Comparison of ENCODE assay signal across 14 mouse cellular contexts in genomic region chr1:86481468-86481867, GRCm38 (mm10). TPM values are rescaled to one million over a fixed set of nuclear protein-coding genes. Genes with fewer than 3 reads are reported as not detected.
DNase-seq lines count a peak whose midpoint lies in the region; ATAC-seq lines count a peak whose summit lies in the region.
"Had no signal": no experiment of that assay in that cellular context is flagged by ENCODE, and none has a peak within 500 bp of the region (broad histone marks: within the 10 kb centered on the region; RNA-seq: fewer than 3 reads in every experiment).

No protein-coding gene starts in this region.

- H3K27ac ChIP-seq in midbrain, embryonic 11.5 days (ENCODE audit: low read depth, low read length), result no peak overlapping the region
- no peak overlapping the region for H3K27ac ChIP-seq in midbrain, embryonic 13.5 days
- peak overlapping the region; percentile 34; the same call in 1 of the 2 replicates for H3K27ac ChIP-seq in embryonic facial prominence, embryonic 14.5 days (replicated peaks; ENCODE audit: low read depth, low read length)
- peak overlapping the region; percentile 91 for H3K27ac ChIP-seq in liver, embryonic 13.5 days
- H3K27ac ChIP-seq: hindbrain, embryonic 14.5 days had no signal

- no peak overlapping the region for H3K4me3 ChIP-seq in midbrain, embryonic 11.5 days (ENCODE audit: low read depth, low read length)
- no peak overlapping the region for H3K4me3 ChIP-seq in midbrain, embryonic 13.5 days (replicated peaks)
- no peak overlapping the region for H3K4me3 ChIP-seq in embryonic facial prominence, embryonic 14.5 days (ENCODE audit: low read depth, low read length)
- no peak overlapping the region for H3K4me3 ChIP-seq in liver, embryonic 13.5 days (replicated peaks)

- no peak for ATAC-seq in midbrain, embryonic 11.5 days (ENCODE audit: low FRiP score)
- no peak; the same call in 1 of the 2 replicates for ATAC-seq in midbrain, embryonic 13.5 days
- ATAC-seq in embryonic facial prominence, embryonic 14.5 days (ENCODE audit: low read depth), result peak; percentile 39; the same call in 1 of the 2 replicates
- peak; percentile 49 for ATAC-seq in liver, embryonic 13.5 days (ENCODE audit: low read depth)

- 70% methylated on average over 7 of the region's 7 CpGs for WGBS in midbrain, embryonic 11.5 days
- 72% methylated on average over 7 of the region's 7 CpGs for WGBS in midbrain, embryonic 13.5 days
- WGBS in embryonic facial prominence, embryonic 14.5 days, result 50% methylated on average over 7 of the region's 7 CpGs
- 64% methylated on average over 7 of the region's 7 CpGs for WGBS in liver, embryonic 13.5 days (ENCODE audit: insufficient replicate concordance)

- no peaks in the 10 kb centered on the region for H3K27me3 ChIP-seq in midbrain, embryonic 11.5 days (ENCODE audit: control insufficient read depth, insufficient read depth, low read length)
- H3K27me3 ChIP-seq in midbrain, embryonic 13.5 days, result no peaks in the 10 kb centered on the region
- no peaks in the 10 kb centered on the region for H3K27me3 ChIP-seq in embryonic facial prominence, embryonic 14.5 days (replicated peaks; ENCODE audit: control insufficient read depth, insufficient read depth, low read length)
- H3K27me3 ChIP-seq in liver, embryonic 13.5 days, result no peaks in the 10 kb centered on the region

- H3K9me3 ChIP-seq in midbrain, embryonic 11.5 days (ENCODE audit: control insufficient read depth, low read length), result no peaks in the 10 kb centered on the region
- no peaks in the 10 kb centered on the region for H3K9me3 ChIP-seq in midbrain, embryonic 13.5 days
- H3K9me3 ChIP-seq in embryonic facial prominence, embryonic 14.5 days (ENCODE audit: control insufficient read depth, low read length), result no peaks in the 10 kb centered on the region
- no peaks in the 10 kb centered on the region for H3K9me3 ChIP-seq in liver, embryonic 13.5 days (replicated peaks)

- H3K9ac ChIP-seq in midbrain, embryonic 11.5 days (ENCODE audit: low read length), result no peak overlapping the region
- no peak overlapping the region for H3K9ac ChIP-seq in midbrain, embryonic 13.5 days (replicated peaks)
- H3K9ac ChIP-seq in embryonic facial prominence, embryonic 14.5 days (ENCODE audit: low read depth, low read length), result no peak overlapping the region
- peak overlapping the region; percentile 57 for H3K9ac ChIP-seq in liver, embryonic 13.5 days
- H3K9ac ChIP-seq: hindbrain, embryonic 14.5 days had no signal

- no peaks in the 10 kb centered on the region for H3K4me1 ChIP-seq in midbrain, embryonic 11.5 days (ENCODE audit: control insufficient read depth, insufficient read depth, low read length)
- peaks cover 6% of the 10 kb centered on the region; the same call in 1 of the 2 replicates for H3K4me1 ChIP-seq in midbrain, embryonic 13.5 days (replicated peaks)
- no peaks in the 10 kb centered on the region for H3K4me1 ChIP-seq in embryonic facial prominence, embryonic 14.5 days (ENCODE audit: control insufficient read depth, insufficient read depth, low read length)
- peaks cover 66% of the 10 kb centered on the region for H3K4me1 ChIP-seq in liver, embryonic 13.5 days (replicated peaks)

- DNase-seq in midbrain, embryonic 11.5 days (ENCODE audit: low spot score, missing footprints), result peak; percentile 78
- DNase-seq in embryonic facial prominence, embryonic 14.5 days (ENCODE audit: low spot score), result peak; percentile 58
- no peak for DNase-seq in liver, embryonic 13.5 days
- DNase-seq in gastrocnemius, adult 18-20 months (ENCODE audit: low spot score), result no peak
- no peak for DNase-seq in left cerebral cortex, adult 9 months (ENCODE audit: low spot score in 2 of 2)
- DNase-seq in ovary, postnatal 14 days (ENCODE audit: low spot score), result no peak
- DNase-seq: heart, adult 18-20 months; layer of hippocampus, adult 9-11 months; thymus, postnatal 14 days had no signal

- no peak overlapping the region for H3K4me2 ChIP-seq in midbrain, embryonic 11.5 days
- no peak overlapping the region for H3K4me2 ChIP-seq in midbrain, embryonic 13.5 days (replicated peaks)
- no peak overlapping the region for H3K4me2 ChIP-seq in embryonic facial prominence, embryonic 14.5 days (ENCODE audit: low read depth, low read length)
- peak overlapping the region; percentile 39; the same call in 1 of the 2 replicates for H3K4me2 ChIP-seq in liver, embryonic 13.5 days
- H3K4me2 ChIP-seq: hindbrain, embryonic 14.5 days had no signal

- H3K36me3 ChIP-seq in midbrain, embryonic 11.5 days (ENCODE audit: control insufficient read depth, insufficient read depth, low read length), result no peaks in the 10 kb centered on the region
- no peaks in the 10 kb centered on the region for H3K36me3 ChIP-seq in midbrain, embryonic 13.5 days
- H3K36me3 ChIP-seq in embryonic facial prominence, embryonic 14.5 days (ENCODE audit: control insufficient read depth, insufficient read depth, low read length), result no peaks in the 10 kb centered on the region
- no peaks in the 10 kb centered on the region for H3K36me3 ChIP-seq in liver, embryonic 13.5 days

RNA-seq across cellular contexts. Expression of gene Ptma, which starts 45.1 kb away (rescaled TPM):
- polyA plus RNA-seq in midbrain, embryonic 11.5 days (2014; fragmentation: Nextera tagmentation; extraction: Ambion mirVana), result 3,090 and 3,352 TPM in 2 replicates
- 2,381 and 2,469 TPM in 2 replicates for polyA plus RNA-seq in midbrain, embryonic 13.5 days (2015; fragmentation: Nextera tagmentation; extraction: Ambion mirVana)
- 1,814 and 2,055 TPM in 2 replicates for polyA plus RNA-seq in embryonic facial prominence, embryonic 14.5 days (2014; fragmentation: Nextera tagmentation; extraction: Ambion mirVana)
- 1,483 and 1,688 TPM in 2 replicates for polyA plus RNA-seq in liver, embryonic 13.5 days (2015; fragmentation: Nextera tagmentation; extraction: Ambion mirVana)
- 10 to 100 TPM; 64.2 to 99.0 TPM for total RNA-seq in gastrocnemius, adult 18-20 months (2021)

RNA-seq across cellular contexts. Expression of gene Tex44, which starts 55.3 kb away (rescaled TPM):
- polyA plus RNA-seq in midbrain, embryonic 11.5 days (2014; fragmentation: Nextera tagmentation; extraction: Ambion mirVana), result not detected in 2 replicates
- polyA plus RNA-seq in midbrain, embryonic 13.5 days (2015; fragmentation: Nextera tagmentation; extraction: Ambion mirVana), result not detected in 2 replicates
- polyA plus RNA-seq in embryonic facial prominence, embryonic 14.5 days (2014; fragmentation: Nextera tagmentation; extraction: Ambion mirVana), result not detected in 2 replicates
- polyA plus RNA-seq in liver, embryonic 13.5 days (2015; fragmentation: Nextera tagmentation; extraction: Ambion mirVana), result not detected in 2 replicates
- total RNA-seq in gastrocnemius, adult 18-20 months (2021), result not detected
- total RNA-seq: heart, adult 18-20 months; megakaryocyte, adult 5-6 weeks had no signal
- polyA plus RNA-seq: forebrain, embryonic 11.5 days; hindbrain, embryonic 14.5 days; neural tube, embryonic 14.5 days had no signal

RNA-seq across cellular contexts. Expression of gene Nmur1, which starts 55.4 kb away (rescaled TPM):
- polyA plus RNA-seq in midbrain, embryonic 11.5 days (2014; fragmentation: Nextera tagmentation; extraction: Ambion mirVana), result not detected in 2 replicates
- polyA plus RNA-seq in midbrain, embryonic 13.5 days (2015; fragmentation: Nextera tagmentation; extraction: Ambion mirVana), result 0.22 TPM in 1 of 2 replicates, not detected in the other
- polyA plus RNA-seq in embryonic facial prominence, embryonic 14.5 days (2014; fragmentation: Nextera tagmentation; extraction: Ambion mirVana), result not detected in 2 replicates
- not detected in 2 replicates for polyA plus RNA-seq in liver, embryonic 13.5 days (2015; fragmentation: Nextera tagmentation; extraction: Ambion mirVana)
- not detected for total RNA-seq in gastrocnemius, adult 18-20 months (2021)
- total RNA-seq: heart, adult 18-20 months; megakaryocyte, adult 5-6 weeks had no signal
- polyA plus RNA-seq: forebrain, embryonic 11.5 days; hindbrain, embryonic 14.5 days; neural tube, embryonic 14.5 days had no signal

Comparison
In these comparisons a context has a peak if more than half of its experiments do, and no peak if none do; other contexts are left out.
1. ATAC-seq: peak in embryonic facial prominence, embryonic 14.5 days (single experiment) and liver, embryonic 13.5 days (single experiment); none in midbrain, embryonic 11.5 days (single experiment) and midbrain, embryonic 13.5 days (single experiment).
2. DNase-seq: peak in midbrain, embryonic 11.5 days (single experiment) and embryonic facial prominence, embryonic 14.5 days (single experiment); none in liver, embryonic 13.5 days (single experiment), gastrocnemius, adult 18-20 months (single experiment), left cerebral cortex, adult 9 months (0 of 2) and ovary, postnatal 14 days (single experiment).
3. H3K27ac ChIP-seq: peak in embryonic facial prominence, embryonic 14.5 days (single experiment) and liver, embryonic 13.5 days (single experiment); none in midbrain, embryonic 11.5 days (single experiment) and midbrain, embryonic 13.5 days (single experiment).